Mouse (Mus musculus) thymus, adult 2 months (tissue): ENCODE data around the gene Cs.

Experiments used
- CTCF ChIP-seq: fragments of 200-500 bp; IDR thresholded peaks from 2 replicates; pipeline ENCODE4 v1.5.1; 2012; ENCODE audit warnings: mild to moderate bottlenecking, control low read depth, low read length, moderate library complexity, borderline replicate concordance; ENCODE audit not compliant: control insufficient read depth, poor library complexity, insufficient read depth; ENCODE audit errors: extremely low read depth
- POLR2A ChIP-seq: fragments of 200-500 bp; IDR thresholded peaks from 2 replicates; pipeline ENCODE4 v1.6.1; 2012; ENCODE audit warnings: mild to moderate bottlenecking, low read length, control low read depth, moderate library complexity; ENCODE audit not compliant: control insufficient read depth, poor library complexity, insufficient read depth; ENCODE audit errors: extremely low read depth

- TF ChIP-seq CTCF (no peak), POLR2A (no peak)
Observed at GRCm38 (mm10) chr10:128385902-128386301, 48.4 kb downstream of the Cs start.
